Mouse (Mus musculus): Measurements from ENCODE around the gene Unc13d. TPM values are rescaled to one million over a fixed set of nuclear protein-coding genes. Genes with fewer than 3 reads are reported as not detected.

The Unc13d gene
- polyA plus RNA-seq, 1 experiment: 5.7 TPM

GRCm38 (mm10) chr11:116064187-116064867, 13.4 kb downstream of the Unc13d start:
- H3K4me3 ChIP-seq (ENCODE audit: low read depth, low read length): peak overlapping the region; percentile 42
- H3K27ac ChIP-seq (ENCODE audit: insufficient read depth, low read length): no peak overlapping the region
- H3K9ac ChIP-seq (ENCODE audit: low read depth, poor library complexity, severe bottlenecking): peak overlapping the region; percentile 35
- H3K9me3 ChIP-seq (replicated peaks; ENCODE audit: control insufficient read depth, insufficient read depth, low read length, poor library complexity, severe bottlenecking): no peaks in the 10 kb centered on the region
- H3K27me3 ChIP-seq (ENCODE audit: control insufficient read depth, insufficient read depth, low read length, poor library complexity, severe bottlenecking): no peaks in the 10 kb centered on the region
- TF ChIP-seq CTCF (IDR thresholded peaks at IDR 0.05; ENCODE audit: low read depth, low read length) (no peak), EP300 (IDR thresholded peaks at IDR 0.05; ENCODE audit: insufficient read depth, low read depth, low read length) (no peak), POLR2A (IDR thresholded peaks at IDR 0.05; ENCODE audit: insufficient read depth, low read length) (no peak)
- no peaks in the 10 kb centered on the region for H3K4me1 ChIP-seq (ENCODE audit: control insufficient read depth, insufficient read depth, low read length)
- no peaks in the 10 kb centered on the region for H3K36me3 ChIP-seq (ENCODE audit: control insufficient read depth, insufficient read depth, low read length, poor library complexity, severe bottlenecking)

GRCm38 (mm10) chr11:116063562-116063961, 14.2 kb downstream of the Unc13d start:
- H3K9ac ChIP-seq (ENCODE audit: low read depth, poor library complexity, severe bottlenecking): no peak overlapping the region
- H3K36me3 ChIP-seq (ENCODE audit: control insufficient read depth, insufficient read depth, low read length, poor library complexity, severe bottlenecking): no peaks in the 10 kb centered on the region
- no peak overlapping the region for H3K27ac ChIP-seq (ENCODE audit: insufficient read depth, low read length)

GRCm38 (mm10) chr11:116062521-116062920, 15.2 kb downstream of the Unc13d start:
- TF ChIP-seq CTCF (IDR thresholded peaks at IDR 0.05; ENCODE audit: low read depth, low read length) (no peak), POLR2A (IDR thresholded peaks at IDR 0.05; ENCODE audit: insufficient read depth, low read length) (no peak), EP300 (IDR thresholded peaks at IDR 0.05; ENCODE audit: insufficient read depth, low read depth, low read length) (no peak)
- Histone ChIP-seq H3K36me3 (ENCODE audit: control insufficient read depth, insufficient read depth, low read length, poor library complexity, severe bottlenecking) (peaks cover 4% of the 10 kb centered on the region), H3K27ac (ENCODE audit: insufficient read depth, low read length) (no peak overlapping the region)

More at GRCm38 (mm10) chr11:116063562-116063961, 14.2 kb downstream of the Unc13d start:
- H3K27me3 ChIP-seq (ENCODE audit: control insufficient read depth, insufficient read depth, low read length, poor library complexity, severe bottlenecking): no peaks in the 10 kb centered on the region
- no peaks in the 10 kb centered on the region for H3K9me3 ChIP-seq (replicated peaks; ENCODE audit: control insufficient read depth, insufficient read depth, low read length, poor library complexity, severe bottlenecking)
- no peak overlapping the region for H3K4me3 ChIP-seq (ENCODE audit: low read depth, low read length)
- no peaks in the 10 kb centered on the region for H3K4me1 ChIP-seq (ENCODE audit: control insufficient read depth, insufficient read depth, low read length)
- TF ChIP-seq EP300 (IDR thresholded peaks at IDR 0.05; ENCODE audit: insufficient read depth, low read depth, low read length) (no peak), POLR2A (IDR thresholded peaks at IDR 0.05; ENCODE audit: insufficient read depth, low read length) (no peak), CTCF (IDR thresholded peaks at IDR 0.05; ENCODE audit: low read depth, low read length) (no peak)

GRCm38 (mm10) chr11:116061641-116062415, 15.9 kb downstream of the Unc13d start:
- TF ChIP-seq POLR2A (IDR thresholded peaks at IDR 0.05; ENCODE audit: insufficient read depth, low read length): no peak
- no peak for TF ChIP-seq CTCF (IDR thresholded peaks at IDR 0.05; ENCODE audit: low read depth, low read length)
- no peak for TF ChIP-seq EP300 (IDR thresholded peaks at IDR 0.05; ENCODE audit: insufficient read depth, low read depth, low read length)
- Histone ChIP-seq H3K27me3 (ENCODE audit: control insufficient read depth, insufficient read depth, low read length, poor library complexity, severe bottlenecking) (no peaks in the 10 kb centered on the region), H3K4me3 (ENCODE audit: low read depth, low read length) (no peak overlapping the region), H3K36me3 (ENCODE audit: control insufficient read depth, insufficient read depth, low read length, poor library complexity, severe bottlenecking) (peaks cover 5% of the 10 kb centered on the region), H3K9ac (ENCODE audit: low read depth, poor library complexity, severe bottlenecking) (no peak overlapping the region), H3K27ac (ENCODE audit: insufficient read depth, low read length) (no peak overlapping the region), H3K9me3 (replicated peaks; ENCODE audit: control insufficient read depth, insufficient read depth, low read length, poor library complexity, severe bottlenecking) (no peaks in the 10 kb centered on the region), H3K4me1 (ENCODE audit: control insufficient read depth, insufficient read depth, low read length) (no peaks in the 10 kb centered on the region)

More at GRCm38 (mm10) chr11:116062521-116062920, 15.2 kb downstream of the Unc13d start:
- H3K4me1 ChIP-seq (ENCODE audit: control insufficient read depth, insufficient read depth, low read length): no peaks in the 10 kb centered on the region
- no peak overlapping the region for H3K9ac ChIP-seq (ENCODE audit: low read depth, poor library complexity, severe bottlenecking)
- no peak overlapping the region for H3K4me3 ChIP-seq (ENCODE audit: low read depth, low read length)
- H3K27me3 ChIP-seq (ENCODE audit: control insufficient read depth, insufficient read depth, low read length, poor library complexity, severe bottlenecking): no peaks in the 10 kb centered on the region
- H3K9me3 ChIP-seq (replicated peaks; ENCODE audit: control insufficient read depth, insufficient read depth, low read length, poor library complexity, severe bottlenecking): no peaks in the 10 kb centered on the region

- peaks cover 12% of the 10 kb centered on the region for H3K36me3 ChIP-seq (ENCODE audit: control insufficient read depth, insufficient read depth, low read length, poor library complexity, severe bottlenecking)
- no peaks in the 10 kb centered on the region for H3K4me1 ChIP-seq (ENCODE audit: control insufficient read depth, insufficient read depth, low read length)
- no peak overlapping the region for H3K4me3 ChIP-seq (ENCODE audit: low read depth, low read length)
- H3K9me3 ChIP-seq (replicated peaks; ENCODE audit: control insufficient read depth, insufficient read depth, low read length, poor library complexity, severe bottlenecking): no peaks in the 10 kb centered on the region
- TF ChIP-seq POLR2A (IDR thresholded peaks at IDR 0.05; ENCODE audit: insufficient read depth, low read length) (no peak), EP300 (IDR thresholded peaks at IDR 0.05; ENCODE audit: insufficient read depth, low read depth, low read length) (no peak), CTCF (IDR thresholded peaks at IDR 0.05; ENCODE audit: low read depth, low read length) (no peak)
- H3K27me3 ChIP-seq (ENCODE audit: control insufficient read depth, insufficient read depth, low read length, poor library complexity, severe bottlenecking): no peaks in the 10 kb centered on the region
- no peak overlapping the region for H3K27ac ChIP-seq (ENCODE audit: insufficient read depth, low read length)
- no peak overlapping the region for H3K9ac ChIP-seq (ENCODE audit: low read depth, poor library complexity, severe bottlenecking)
Observed at GRCm38 (mm10) chr11:116060596-116060995, 17.2 kb downstream of the Unc13d start.

- no peak overlapping the region for H3K4me3 ChIP-seq (ENCODE audit: low read depth, low read length)
- no peaks in the 10 kb centered on the region for H3K4me1 ChIP-seq (ENCODE audit: control insufficient read depth, insufficient read depth, low read length)
- H3K27ac ChIP-seq (ENCODE audit: insufficient read depth, low read length): no peak overlapping the region
- no peak overlapping the region for H3K9ac ChIP-seq (ENCODE audit: low read depth, poor library complexity, severe bottlenecking)
- no peaks in the 10 kb centered on the region for H3K9me3 ChIP-seq (replicated peaks; ENCODE audit: control insufficient read depth, insufficient read depth, low read length, poor library complexity, severe bottlenecking)
- peaks cover 21% of the 10 kb centered on the region for H3K36me3 ChIP-seq (ENCODE audit: control insufficient read depth, insufficient read depth, low read length, poor library complexity, severe bottlenecking)
- H3K27me3 ChIP-seq (ENCODE audit: control insufficient read depth, insufficient read depth, low read length, poor library complexity, severe bottlenecking): no peaks in the 10 kb centered on the region
- TF ChIP-seq EP300 (IDR thresholded peaks at IDR 0.05; ENCODE audit: insufficient read depth, low read depth, low read length): no peak
- TF ChIP-seq CTCF (IDR thresholded peaks at IDR 0.05; ENCODE audit: low read depth, low read length): no peak
- no peak for TF ChIP-seq POLR2A (IDR thresholded peaks at IDR 0.05; ENCODE audit: insufficient read depth, low read length)
Observed at GRCm38 (mm10) chr11:116059691-116060025, 18.1 kb downstream of the Unc13d start.

Data from ES-Bruce4 (cell line).